Mouse (Mus musculus) layer of hippocampus, adult 11-12 months (tissue): ENCODE measurements around the gene Rbm20.
"Not testable (repeated sequence)": the region's sequence is repeated elsewhere in the genome, so short reads cannot be mapped to it uniquely, and the experiment has no call there.

ENCODE experiments used
- DNase-seq: peaks from one replicate; pipeline ENCODE4 v3.0.0; 2022; ENCODE audit warnings: low spot score

Rbm20 gene

GRCm38 (mm10) chr19:53904833-53905480, 227.9 kb downstream of the Rbm20 start:
- no peak for DNase-seq

GRCm38 (mm10) chr19:53906033-53906702, 229.1 kb downstream of the Rbm20 start:
- no peak for DNase-seq

- not testable (repeated sequence) for DNase-seq
These were observed 229.6 kb downstream of the Rbm20 start for GRCm38 (mm10) chr19:53906703-53907070.

- DNase-seq: no peak
These were observed 237.8 kb downstream of the Rbm20 start for GRCm38 (mm10) chr19:53914950-53915349.
